Mouse (Mus musculus) left cerebral cortex, postnatal 25 days (tissue): Measurements from ENCODE around the gene Rbm47. TPM values are rescaled to one million over a fixed set of nuclear protein-coding genes. Genes with fewer than 3 reads are reported as not detected.

Source experiments
- DNase-seq, 2 experiments: peaks; one replicate each; pipeline ENCODE4 v3.0.0; 2022; ENCODE audit warnings: low spot score in 2 of 2, mixed read lengths in 1 of 2
- intact Hi-C: fragments of 180-260 bp; cut with DNase I; formaldehyde crosslinking; loops from one replicate; pipeline ENCODE4 v1.15.1; 2025
- total RNA-seq, 2 experiments: library from RNA; stranded (reverse); gene quantifications; 2 replicates each; pipeline ENCODE4 v1.2.3; 2021

The Rbm47 gene
- total RNA-seq, 2 experiments from 2014 or later: 1.5 to 2.5 TPM

GRCm38 (mm10) chr5:66042651-66043340 is 130.1 kb downstream of the Rbm47 start:
- no peak for DNase-seq
- intact Hi-C loops: no loop called here

GRCm38 (mm10) chr5:66040744-66041279 is 132.1 kb downstream of the Rbm47 start:
- no peak for DNase-seq
- intact Hi-C loops: no loop called here

- no peak for DNase-seq
- intact Hi-C loops: no loop called here
These were observed 133.1 kb downstream of the Rbm47 start for GRCm38 (mm10) chr5:66039813-66040212.

- DNase-seq: no peak
- intact Hi-C loops: no loop called here
These were observed 135.9 kb downstream of the Rbm47 start for GRCm38 (mm10) chr5:66037066-66037465.

- no peak for DNase-seq
- intact Hi-C loops: no loop called here
These were observed 136.4 kb downstream of the Rbm47 start for GRCm38 (mm10) chr5:66036440-66037054.

- intact Hi-C loops: no loop called here
- peak in 1 of 2 experiments; percentile 10 for DNase-seq
These were observed 138.3 kb downstream of the Rbm47 start for GRCm38 (mm10) chr5:66034375-66035195.

GRCm38 (mm10) chr5:66032826-66033225 is 140.1 kb downstream of the Rbm47 start:
- DNase-seq: no peak
- intact Hi-C loops: no loop called here

- no peak for DNase-seq
- intact Hi-C loops: no loop called here
These were observed 141.2 kb downstream of the Rbm47 start for GRCm38 (mm10) chr5:66031699-66032098.

GRCm38 (mm10) chr5:66028232-66028631 is 144.7 kb downstream of the Rbm47 start:
- intact Hi-C loops: no loop called here
- no peak for DNase-seq

- DNase-seq: no peak
- intact Hi-C loops: no loop called here
These were observed 145.7 kb downstream of the Rbm47 start for GRCm38 (mm10) chr5:66027206-66027605.

- no peak for DNase-seq
- intact Hi-C loops: no loop called here
These were observed 146.1 kb downstream of the Rbm47 start for GRCm38 (mm10) chr5:66026796-66027195.

- no peak for DNase-seq
- intact Hi-C loops: no loop called here
These were observed 157.4 kb downstream of the Rbm47 start for GRCm38 (mm10) chr5:66015449-66015961.

- no peak for DNase-seq
These were observed 158.5 kb downstream of the Rbm47 start for GRCm38 (mm10) chr5:66014437-66014836.

GRCm38 (mm10) chr5:66013999-66014398 is 158.9 kb downstream of the Rbm47 start:
- intact Hi-C loops: no loop called here
- DNase-seq: no peak

More at GRCm38 (mm10) chr5:66014437-66014836, 158.5 kb downstream of the Rbm47 start:
- intact Hi-C loops: no loop called here

GRCm38 (mm10) chr5:66008245-66008967 is 164.5 kb downstream of the Rbm47 start:
- no peak for DNase-seq
- intact Hi-C loops: no loop called here

GRCm38 (mm10) chr5:66005041-66005678 is 167.8 kb downstream of the Rbm47 start:
- intact Hi-C loops: no loop called here
- DNase-seq: no peak

GRCm38 (mm10) chr5:66004134-66004925 is 168.6 kb downstream of the Rbm47 start, which contains the start of gene 9130230L23Rik:
9130230L23Rik (minus strand) TSS chr5:66004285.
- intact Hi-C loops: loop anchor here (5.0 kb wide), 1 partner anchor 103 kb away; no protein-coding TSS in a partner anchor
- no peak for DNase-seq

- DNase-seq: no peak
- intact Hi-C loops: loop anchor here (5.0 kb wide), 1 partner anchor 106 kb away; no protein-coding TSS in a partner anchor
These were observed 171.7 kb downstream of the Rbm47 start for GRCm38 (mm10) chr5:66001232-66001631.
